In genomic region chr11:49308547-49308946, GRCm38 (mm10) we compare ENCODE assay signal across 40 mouse cellular contexts. TPM values are rescaled to one million over a fixed set of nuclear protein-coding genes. Genes with fewer than 3 reads are reported as not detected.
"Had no signal": no experiment of that assay in that cellular context is flagged by ENCODE, and none has a peak within 500 bp of the region (broad histone marks: within the 10 kb centered on the region; RNA-seq: fewer than 3 reads in every experiment).

No protein-coding gene starts in this region.

RNA-seq across cellular contexts. Expression of gene Olfr10, which starts 4.0 kb away (rescaled TPM):
- total RNA-seq: heart, postnatal 10 days; heart, postnatal 14 days; heart, postnatal 25 days; heart, postnatal 36 days; heart, postnatal 4 days; hematopoietic stem cell, adult 5-6 weeks; hindbrain, postnatal 0 days; layer of hippocampus, adult 18-20 months; layer of hippocampus, adult 2 months; layer of hippocampus, adult 8-10 months; layer of hippocampus, postnatal 14 days; layer of hippocampus, postnatal 25 days; layer of hippocampus, postnatal 36 days; left cerebral cortex, adult 18-20 months; left cerebral cortex, adult 2 months; left cerebral cortex, adult 8-10 months had no signal
- polyA plus RNA-seq: heart, embryonic 13.5 days; heart, embryonic 14.5 days; heart, embryonic 15.5 days; heart, embryonic 16.5 days; heart, postnatal 0 days; hindbrain, embryonic 10.5 days; hindbrain, embryonic 11.5 days; hindbrain, embryonic 12.5 days; hindbrain, embryonic 13.5 days; hindbrain, embryonic 14.5 days; hindbrain, embryonic 15.5 days; hindbrain, embryonic 16.5 days; hindbrain, postnatal 0 days; inflammation-experienced regulatory T-cells, adult 6 months; intestine, embryonic 14.5 days; intestine, embryonic 15.5 days; intestine, embryonic 16.5 days; intestine, postnatal 0 days; kidney, adult 2 months; kidney, embryonic 14.5 days; kidney, embryonic 15.5 days; kidney, embryonic 16.5 days; kidney, postnatal 0 days; large intestine, adult 2 months had no signal

RNA-seq across cellular contexts. Expression of gene Olfr1391, which starts 14.0 kb away (rescaled TPM):
- total RNA-seq: heart, postnatal 10 days; heart, postnatal 14 days; heart, postnatal 25 days; heart, postnatal 36 days; heart, postnatal 4 days; hematopoietic stem cell, adult 5-6 weeks; hindbrain, postnatal 0 days; layer of hippocampus, adult 18-20 months; layer of hippocampus, adult 2 months; layer of hippocampus, adult 8-10 months; layer of hippocampus, postnatal 10 days; layer of hippocampus, postnatal 14 days; layer of hippocampus, postnatal 25 days; layer of hippocampus, postnatal 36 days; left cerebral cortex, adult 18-20 months; left cerebral cortex, adult 2 months; left cerebral cortex, adult 8-10 months had no signal
- polyA plus RNA-seq: heart, embryonic 13.5 days; heart, embryonic 14.5 days; heart, embryonic 15.5 days; heart, embryonic 16.5 days; heart, postnatal 0 days; hindbrain, embryonic 10.5 days; hindbrain, embryonic 11.5 days; hindbrain, embryonic 12.5 days; hindbrain, embryonic 13.5 days; hindbrain, embryonic 14.5 days; hindbrain, embryonic 15.5 days; hindbrain, embryonic 16.5 days; hindbrain, postnatal 0 days; inflammation-experienced regulatory T-cells, adult 6 months; intestine, embryonic 14.5 days; intestine, embryonic 15.5 days; intestine, embryonic 16.5 days; intestine, postnatal 0 days; kidney, adult 2 months; kidney, embryonic 14.5 days; kidney, embryonic 15.5 days; kidney, embryonic 16.5 days; kidney, postnatal 0 days; large intestine, adult 2 months had no signal

RNA-seq across cellular contexts. Expression of gene Olfr1392, which starts 23.5 kb away (rescaled TPM):
- total RNA-seq: heart, postnatal 10 days; heart, postnatal 14 days; heart, postnatal 25 days; heart, postnatal 36 days; hematopoietic stem cell, adult 5-6 weeks; hindbrain, postnatal 0 days; layer of hippocampus, adult 2 months; layer of hippocampus, adult 8-10 months; layer of hippocampus, postnatal 14 days; layer of hippocampus, postnatal 25 days; layer of hippocampus, postnatal 36 days; left cerebral cortex, adult 18-20 months; left cerebral cortex, adult 2 months had no signal
- polyA plus RNA-seq: heart, embryonic 13.5 days; heart, embryonic 14.5 days; heart, embryonic 15.5 days; heart, embryonic 16.5 days; heart, postnatal 0 days; hindbrain, embryonic 11.5 days; hindbrain, embryonic 12.5 days; hindbrain, embryonic 13.5 days; hindbrain, embryonic 14.5 days; hindbrain, embryonic 15.5 days; hindbrain, postnatal 0 days; inflammation-experienced regulatory T-cells, adult 6 months; intestine, embryonic 14.5 days; intestine, embryonic 15.5 days; intestine, embryonic 16.5 days; kidney, embryonic 14.5 days; kidney, embryonic 16.5 days had no signal

RNA-seq across cellular contexts. Expression of gene Olfr1390, which starts 26.4 kb away (rescaled TPM):
- total RNA-seq: heart, postnatal 10 days; heart, postnatal 14 days; heart, postnatal 25 days; heart, postnatal 36 days; heart, postnatal 4 days; hematopoietic stem cell, adult 5-6 weeks; hindbrain, postnatal 0 days; layer of hippocampus, adult 18-20 months; layer of hippocampus, adult 2 months; layer of hippocampus, adult 8-10 months; layer of hippocampus, postnatal 10 days; layer of hippocampus, postnatal 14 days; layer of hippocampus, postnatal 25 days; layer of hippocampus, postnatal 36 days; left cerebral cortex, adult 18-20 months; left cerebral cortex, adult 2 months; left cerebral cortex, adult 8-10 months had no signal
- polyA plus RNA-seq: heart, embryonic 13.5 days; heart, embryonic 14.5 days; heart, embryonic 15.5 days; heart, embryonic 16.5 days; heart, postnatal 0 days; hindbrain, embryonic 10.5 days; hindbrain, embryonic 11.5 days; hindbrain, embryonic 12.5 days; hindbrain, embryonic 13.5 days; hindbrain, embryonic 14.5 days; hindbrain, embryonic 15.5 days; hindbrain, embryonic 16.5 days; hindbrain, postnatal 0 days; intestine, embryonic 14.5 days; intestine, embryonic 15.5 days; intestine, embryonic 16.5 days; intestine, postnatal 0 days; kidney, adult 2 months; kidney, embryonic 14.5 days; kidney, embryonic 15.5 days; kidney, embryonic 16.5 days; kidney, postnatal 0 days; large intestine, adult 2 months had no signal

RNA-seq across cellular contexts. Expression of gene Olfr1393, which starts 30.4 kb away (rescaled TPM):
- total RNA-seq: hematopoietic stem cell, adult 5-6 weeks; hindbrain, postnatal 0 days; layer of hippocampus, adult 18-20 months; layer of hippocampus, adult 2 months; layer of hippocampus, adult 8-10 months; layer of hippocampus, postnatal 10 days; layer of hippocampus, postnatal 25 days; layer of hippocampus, postnatal 36 days had no signal
- polyA plus RNA-seq: heart, embryonic 15.5 days; hindbrain, embryonic 10.5 days; hindbrain, embryonic 11.5 days; hindbrain, embryonic 12.5 days; hindbrain, embryonic 14.5 days; hindbrain, embryonic 15.5 days; inflammation-experienced regulatory T-cells, adult 6 months; intestine, embryonic 14.5 days; intestine, embryonic 15.5 days; intestine, postnatal 0 days; kidney, embryonic 14.5 days; kidney, embryonic 15.5 days; kidney, embryonic 16.5 days had no signal
